Mouse (Mus musculus) heart, adult 2 months (tissue): Measurements from ENCODE around the gene Rassf10.

Experiments used
- CTCF ChIP-seq: fragments of 200-600 bp; IDR thresholded peaks from 2 replicates; pipeline ENCODE4 v1.8.1; 2022; ENCODE audit warnings: antibody characterized with exemption, mild to moderate bottlenecking, moderate library complexity
- POLR2A ChIP-seq: fragments of 200-500 bp; IDR thresholded peaks from 2 replicates; pipeline ENCODE4 v1.6.1; 2011; ENCODE audit warnings: mild to moderate bottlenecking, low read depth, low read length, control low read depth; ENCODE audit not compliant: insufficient read depth

DNA sequence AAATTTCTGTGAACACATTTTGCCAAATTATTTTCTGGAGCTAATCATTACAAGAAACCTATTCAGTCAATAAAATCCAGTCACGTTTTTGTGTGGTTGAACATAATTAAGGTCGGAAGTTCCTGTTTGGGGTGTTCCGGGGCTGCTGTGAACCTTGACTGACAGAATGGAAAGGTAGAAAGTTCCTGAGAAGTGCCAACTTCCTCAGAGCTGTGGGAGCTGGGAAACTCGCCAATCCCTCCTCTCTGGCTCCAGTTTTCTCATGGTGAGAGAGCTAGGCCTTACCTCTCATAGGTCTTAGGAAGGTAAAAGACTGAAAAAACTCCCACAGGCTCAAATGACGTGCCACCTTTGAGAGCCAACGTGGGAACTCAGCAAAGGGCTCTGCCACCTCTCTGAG lies 7.1 kb upstream of the Rassf10 start:
- no peak for TF ChIP-seq POLR2A
- TF ChIP-seq CTCF, result no peak
